Mouse (Mus musculus): ENCODE measurements around the gene Mtnr1a.

DNA sequence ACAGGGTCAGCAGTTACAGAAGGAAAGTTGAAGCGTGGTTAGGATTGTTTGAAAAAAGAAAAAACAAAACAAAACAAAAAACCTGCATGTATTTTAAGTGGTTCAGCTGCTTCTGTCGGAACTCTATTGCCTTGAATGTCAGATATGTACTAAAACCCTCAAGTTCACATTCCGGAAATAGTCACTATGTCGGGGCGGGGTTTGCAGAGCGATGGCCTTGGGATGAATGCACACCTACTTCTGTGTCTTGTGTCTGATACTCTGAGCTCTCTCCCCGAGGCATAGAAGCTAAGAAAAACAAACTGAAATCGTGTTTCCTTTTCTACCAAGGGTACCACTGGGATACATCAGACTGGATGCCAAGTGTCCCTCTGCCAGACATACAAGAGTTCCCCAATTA, 18.5 kb upstream of the Mtnr1a start:
- TF ChIP-seq CTCF (IDR thresholded peaks at IDR 0.05; ENCODE audit: low read depth) = no peak
- TF ChIP-seq EP300 (IDR thresholded peaks at IDR 0.05; ENCODE audit: low read depth) = no peak
